Mouse (Mus musculus): ENCODE data around the gene Cfi. TPM values are rescaled to one million over a fixed set of nuclear protein-coding genes. Genes with fewer than 3 reads are reported as not detected.

The Cfi gene
- polyA plus RNA-seq, 1 experiment, result 0.76 TPM

DNA sequence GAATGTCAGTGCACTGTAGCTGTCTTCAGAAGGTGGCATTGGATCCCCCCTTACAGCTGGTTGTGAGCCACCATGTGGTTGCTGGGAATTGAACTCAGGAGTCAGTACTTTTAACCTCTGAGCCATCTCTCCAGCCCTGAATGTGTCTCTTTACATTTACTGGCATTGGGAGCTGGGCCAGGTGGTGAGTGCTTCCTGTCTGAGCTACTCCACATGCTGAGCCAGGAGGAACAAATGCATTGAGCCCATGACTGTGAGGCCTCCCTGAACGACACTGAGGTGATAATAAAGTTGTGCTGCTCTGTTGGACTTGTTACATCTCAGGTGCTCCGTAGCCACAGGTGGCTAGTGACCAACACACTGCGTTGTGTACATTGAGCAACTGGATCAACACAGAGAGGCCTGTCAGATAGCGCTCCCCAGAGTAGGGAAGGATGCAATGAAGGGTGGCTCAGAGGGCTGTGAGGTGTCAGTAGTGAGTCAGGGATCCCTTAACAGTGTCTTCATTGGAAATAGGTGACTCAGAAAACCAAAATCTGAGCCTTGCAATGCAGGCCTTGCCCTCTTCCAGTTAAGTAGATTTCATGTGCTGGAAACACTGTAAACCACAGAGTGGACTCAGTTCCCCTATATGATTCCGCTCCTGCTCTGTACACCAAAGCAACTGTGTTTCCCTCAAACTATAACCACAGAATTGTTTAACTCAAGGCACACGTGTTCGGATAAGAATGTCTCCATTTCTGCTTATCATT is 68.9 kb downstream of the Cfi start:
- WGBS, result 71% methylated on average over 7 of the region's 7 CpGs
- DNase-seq, result no peak
- TF ChIP-seq POLR2A (IDR thresholded peaks at IDR 0.05; ENCODE audit: borderline replicate concordance, extremely low read depth, low read depth, low read length), result no peak
- no peak for TF ChIP-seq CTCF (IDR thresholded peaks at IDR 0.05; ENCODE audit: insufficient read depth, low read length)
- no peak overlapping the region for H3K4me3 ChIP-seq (replicated peaks; ENCODE audit: extremely low read depth, low read depth, low read length)
- H3K4me1 ChIP-seq (ENCODE audit: control insufficient read depth, insufficient read depth, low read length), result peaks cover 4% of the 10 kb centered on the region

DNA sequence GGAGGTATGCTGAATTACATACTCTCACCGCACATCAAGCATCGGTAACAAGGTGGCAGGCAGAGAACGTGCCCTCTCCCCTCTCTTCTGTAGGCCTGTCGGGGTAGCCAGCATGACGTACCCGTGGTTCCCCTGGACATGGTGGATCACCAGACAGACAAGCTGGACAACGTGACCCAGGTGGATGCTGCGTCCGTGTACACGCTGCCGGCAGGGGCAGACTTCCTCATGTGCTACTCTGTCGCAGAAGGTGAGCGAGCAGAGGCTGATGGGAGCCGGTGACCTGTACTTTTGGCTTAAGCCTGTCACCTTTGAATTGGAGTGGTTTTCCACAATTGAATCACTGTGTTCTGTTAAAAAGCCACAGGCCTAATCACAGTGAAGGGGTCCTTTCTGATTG is 76.3 kb downstream of the Cfi start:
- TF ChIP-seq CTCF (IDR thresholded peaks at IDR 0.05; ENCODE audit: insufficient read depth, low read length) (no peak), POLR2A (IDR thresholded peaks at IDR 0.05; ENCODE audit: borderline replicate concordance, extremely low read depth, low read depth, low read length) (no peak)
- 91% methylated on average over 14 of the region's 14 CpGs for WGBS
- no peak for DNase-seq
- H3K4me1 ChIP-seq (ENCODE audit: control insufficient read depth, insufficient read depth, low read length), result no peaks in the 10 kb centered on the region
- H3K4me3 ChIP-seq (replicated peaks; ENCODE audit: extremely low read depth, low read depth, low read length), result no peak overlapping the region

DNA sequence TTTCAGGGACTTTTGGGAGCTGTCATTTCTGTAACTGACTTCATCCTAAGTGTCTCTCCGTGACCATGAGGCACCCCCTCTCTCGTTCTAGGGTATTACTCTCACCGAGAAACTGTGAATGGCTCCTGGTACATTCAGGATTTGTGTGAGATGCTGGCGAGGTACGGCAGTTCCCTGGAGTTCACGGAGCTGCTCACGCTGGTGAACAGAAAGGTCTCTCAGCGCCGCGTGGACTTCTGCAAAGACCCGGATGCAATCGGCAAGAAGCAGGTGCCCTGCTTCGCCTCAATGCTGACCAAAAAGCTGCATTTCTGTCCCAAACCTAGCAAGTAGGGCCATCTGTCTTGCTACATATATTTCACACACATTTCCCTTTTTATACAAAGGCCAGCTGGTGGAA is 77.6 kb downstream of the Cfi start:
- WGBS, result 93% methylated on average over 13 of the region's 13 CpGs
- TF ChIP-seq CTCF (IDR thresholded peaks at IDR 0.05; ENCODE audit: insufficient read depth, low read length) (no peak), POLR2A (IDR thresholded peaks at IDR 0.05; ENCODE audit: borderline replicate concordance, extremely low read depth, low read depth, low read length) (no peak)
- DNase-seq, result no peak
- H3K4me1 ChIP-seq (ENCODE audit: control insufficient read depth, insufficient read depth, low read length), result no peaks in the 10 kb centered on the region
- H3K4me3 ChIP-seq (replicated peaks; ENCODE audit: extremely low read depth, low read depth, low read length), result no peak overlapping the region

DNA sequence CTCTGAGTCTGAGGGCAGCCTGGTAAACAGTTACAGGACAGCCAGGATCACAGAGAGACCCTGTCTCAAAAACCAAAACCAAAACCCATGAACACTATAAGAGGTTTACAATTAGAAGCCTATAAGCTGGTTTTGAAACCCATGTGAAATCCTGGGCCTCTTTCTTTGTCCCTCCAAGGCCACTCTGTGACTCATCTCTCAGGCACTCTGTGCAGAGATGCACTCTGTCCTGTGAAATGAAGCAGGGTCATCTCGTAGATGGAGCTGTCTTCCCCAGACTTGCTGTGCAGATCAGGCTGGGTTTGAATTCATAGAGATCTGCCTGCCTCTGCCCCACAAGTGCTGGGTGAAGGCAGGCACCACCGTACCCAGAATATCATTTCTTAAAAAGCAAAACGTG is 81.7 kb downstream of the Cfi start:
- WGBS, result 82% methylated on average over 3 of the region's 3 CpGs
- Histone ChIP-seq H3K4me3 (replicated peaks; ENCODE audit: extremely low read depth, low read depth, low read length) (no peak overlapping the region), H3K4me1 (ENCODE audit: control insufficient read depth, insufficient read depth, low read length) (no peaks in the 10 kb centered on the region)
- no peak for DNase-seq
- TF ChIP-seq POLR2A (IDR thresholded peaks at IDR 0.05; ENCODE audit: borderline replicate concordance, extremely low read depth, low read depth, low read length), result no peak
- TF ChIP-seq CTCF (IDR thresholded peaks at IDR 0.05; ENCODE audit: insufficient read depth, low read length), result no peak

DNA sequence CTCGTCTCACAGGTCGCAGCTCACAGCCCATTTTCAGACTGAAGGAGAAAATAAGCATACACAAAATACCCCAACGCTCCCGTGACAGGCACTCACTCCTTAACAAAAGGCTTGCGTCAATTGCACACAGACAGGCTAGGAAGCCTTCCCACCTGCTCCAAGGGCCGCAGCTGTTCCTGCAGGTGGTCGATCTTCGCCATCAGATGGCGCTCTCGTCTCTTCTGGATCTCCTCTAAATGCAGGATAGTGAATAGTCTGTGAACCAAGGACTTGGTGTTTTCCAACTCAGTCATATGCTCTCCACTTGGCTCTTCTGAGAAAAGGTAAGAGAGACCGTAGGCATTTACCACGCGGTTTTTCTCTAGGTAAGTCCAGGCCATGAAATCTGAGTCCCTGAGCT is 82.8 kb downstream of the Cfi start:
- H3K4me3 ChIP-seq (replicated peaks; ENCODE audit: extremely low read depth, low read depth, low read length), result no peak overlapping the region
- no peak for TF ChIP-seq POLR2A (IDR thresholded peaks at IDR 0.05; ENCODE audit: borderline replicate concordance, extremely low read depth, low read depth, low read length)
- TF ChIP-seq CTCF (IDR thresholded peaks at IDR 0.05; ENCODE audit: insufficient read depth, low read length), result peak; percentile 77
- no peaks in the 10 kb centered on the region for H3K4me1 ChIP-seq (ENCODE audit: control insufficient read depth, insufficient read depth, low read length)
- DNase-seq, result peak; percentile 59
- WGBS, result 18% methylated on average over 13 of the region's 13 CpGs

DNA sequence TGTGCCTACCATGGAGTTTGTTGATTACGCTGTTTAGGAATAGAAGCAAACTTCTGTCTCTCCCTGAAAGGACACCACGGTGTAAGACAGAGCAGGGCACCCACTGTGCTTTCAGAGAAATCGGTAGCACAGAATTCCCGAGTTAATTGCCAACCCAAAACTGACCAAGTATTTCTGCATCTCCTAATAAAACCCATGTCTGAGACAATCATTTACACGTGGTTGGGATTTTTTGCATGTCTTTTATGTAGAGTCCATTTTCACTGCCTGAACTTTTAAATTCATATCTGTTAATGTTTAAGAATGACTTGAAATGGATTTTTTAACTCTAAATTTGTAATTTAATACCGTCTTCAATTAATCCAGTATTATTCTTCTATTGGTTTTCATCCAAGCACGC is 87.9 kb downstream of the Cfi start:
- no peak for TF ChIP-seq POLR2A (IDR thresholded peaks at IDR 0.05; ENCODE audit: borderline replicate concordance, extremely low read depth, low read depth, low read length)
- no peak for TF ChIP-seq CTCF (IDR thresholded peaks at IDR 0.05; ENCODE audit: insufficient read depth, low read length)

More for the DNA sequence above, 87.9 kb downstream of the Cfi start:
- Histone ChIP-seq H3K4me3 (replicated peaks; ENCODE audit: extremely low read depth, low read depth, low read length) (no peak overlapping the region), H3K4me1 (ENCODE audit: control insufficient read depth, insufficient read depth, low read length) (no peaks in the 10 kb centered on the region)
- 88% methylated on average over 7 of the region's 7 CpGs for WGBS
- no peak for DNase-seq

Other genes starting within 250 kb of the Cfi start
- 0.66 and 3.1 TPM in 2 replicates for gene Egf, start 80.6 kb upstream of the Cfi start, polyA plus RNA-seq (2012; rRNA removed)
- not detected in 2 replicates for gene Lrit3, start 31.9 kb upstream of the Cfi start, polyA plus RNA-seq (2012; rRNA removed)
- gene Rrh, start 13.3 kb upstream of the Cfi start, polyA plus RNA-seq (2012; rRNA removed), result 0.11 TPM in 1 of 2 replicates, not detected in the other
- gene Gar1, start 4.5 kb upstream of the Cfi start, polyA plus RNA-seq (2012; rRNA removed), result 18.8 and 22.4 TPM in 2 replicates
- 36.4 and 39.1 TPM in 2 replicates for gene Pla2g12a, start 42.7 kb downstream of the Cfi start, polyA plus RNA-seq (2012; rRNA removed)
- 40.6 and 41.5 TPM in 2 replicates for gene Casp6, start 65.5 kb downstream of the Cfi start, polyA plus RNA-seq (2012; rRNA removed)
- 9.2 and 10.3 TPM in 2 replicates for gene Mcub, start 134.3 kb downstream of the Cfi start, polyA plus RNA-seq (2012; rRNA removed)
- 63.4 and 72.6 TPM in 2 replicates for gene Sec24b, start 225.7 kb downstream of the Cfi start, polyA plus RNA-seq (2012; rRNA removed)

Measured in lung, adult 2 months (tissue).